Mouse (Mus musculus) ES-CJ7 (cell line): Measurements from ENCODE around the gene Mapkbp1.

Source experiments
- DNase-seq: peaks from one replicate; pipeline ENCODE4 v3.0.0; 2011; ENCODE audit warnings: low read depth, low spot score

Mapkbp1 gene

DNA sequence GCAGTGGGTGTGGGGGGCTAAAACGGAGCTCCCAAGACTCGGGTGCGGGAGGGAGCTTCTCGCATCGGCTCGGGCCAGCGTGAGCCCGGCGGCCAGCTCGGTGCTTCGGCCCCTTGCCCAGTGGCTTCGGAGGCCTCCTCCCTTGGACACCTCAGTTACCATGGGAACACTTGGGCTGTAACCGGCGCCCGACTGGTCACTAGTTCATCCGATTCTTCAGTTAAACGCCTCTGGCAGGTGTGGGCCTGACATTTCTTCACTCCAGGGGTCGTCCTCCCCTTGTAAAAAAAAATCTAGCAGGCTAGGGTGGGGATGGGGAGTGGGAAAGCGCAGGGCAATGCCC is at the start of gene Mapkbp1:
Gene Mapkbp1, plus strand, starts transcription at position 163 of the 343 bp plus-strand sequence.
- DNase-seq: no peak

DNA sequence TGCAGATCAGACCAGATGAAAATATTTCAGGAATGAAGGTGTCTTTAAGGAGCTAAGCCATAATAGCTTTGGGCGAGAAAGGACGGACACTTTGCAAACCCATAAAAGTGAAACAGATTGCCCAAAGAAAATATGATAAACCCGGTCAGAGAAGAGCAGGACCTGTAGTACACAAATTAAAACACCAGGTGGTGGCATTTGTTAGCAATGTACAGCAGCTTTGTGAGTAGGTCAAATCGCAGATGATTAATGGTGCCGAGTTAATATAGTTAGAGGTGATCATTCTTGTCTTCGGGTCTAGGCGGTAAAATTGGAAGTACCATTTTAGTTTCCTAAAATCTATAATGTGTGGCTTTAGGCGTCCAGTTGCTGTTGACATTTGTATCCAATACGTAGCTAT is 1.9 kb upstream of the Mapkbp1 start:
- DNase-seq: peak; percentile 47

DNA sequence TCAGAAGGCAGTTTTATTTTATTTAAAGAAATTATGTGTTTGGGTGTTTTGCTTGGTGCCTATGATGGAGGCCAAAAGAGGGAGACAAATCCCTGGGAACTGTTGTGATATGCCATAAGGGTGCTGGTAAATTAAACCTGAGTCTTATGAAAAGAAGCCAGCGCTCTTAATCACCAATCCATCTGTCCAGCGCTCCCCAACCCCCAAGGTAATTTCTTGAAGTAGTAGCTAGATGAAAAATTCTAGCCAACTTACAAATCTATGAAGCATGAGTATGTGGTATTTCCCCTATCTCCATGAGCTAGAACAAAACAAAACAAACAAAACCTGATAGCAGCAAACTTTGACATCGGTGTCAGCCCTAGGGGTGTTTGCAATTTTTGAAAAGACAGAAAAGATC is 1.2 kb upstream of the Mapkbp1 start:
- no peak for DNase-seq

DNA sequence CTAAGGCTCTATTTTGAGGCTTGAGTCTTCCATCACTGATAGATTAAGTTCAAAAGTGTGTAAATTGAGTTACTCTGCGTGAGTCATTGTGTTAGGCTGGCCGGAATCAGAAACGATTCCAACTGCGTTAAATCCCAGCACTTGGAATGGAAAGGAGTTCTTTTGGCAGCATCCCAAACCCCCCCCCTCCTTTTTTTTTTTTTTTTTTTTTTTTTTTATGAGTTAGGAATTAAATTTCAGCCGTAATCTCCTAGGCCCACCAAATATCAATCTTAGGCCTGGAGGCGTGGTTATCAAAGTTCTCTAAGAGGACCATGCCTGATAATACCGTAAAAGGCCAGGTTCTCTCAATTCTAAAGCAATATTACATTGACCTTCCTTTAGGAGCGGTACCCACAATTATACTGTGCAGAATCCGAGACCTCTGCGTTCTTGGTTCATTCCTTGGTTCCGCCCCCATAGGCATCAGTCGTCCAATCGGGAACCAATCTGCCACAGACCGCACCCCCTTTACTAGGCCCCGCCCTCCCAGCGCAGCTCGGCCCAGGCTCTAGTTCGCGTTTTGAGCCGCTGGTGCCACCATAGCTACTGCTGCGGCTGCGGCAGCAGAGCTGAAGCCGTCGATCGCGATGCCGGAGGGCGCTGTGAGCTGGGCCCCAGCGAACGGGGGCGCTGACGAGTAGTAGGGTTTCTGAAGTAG is 512 bp upstream of the Mapkbp1 start:
- peak; percentile 96 for DNase-seq

DNA sequence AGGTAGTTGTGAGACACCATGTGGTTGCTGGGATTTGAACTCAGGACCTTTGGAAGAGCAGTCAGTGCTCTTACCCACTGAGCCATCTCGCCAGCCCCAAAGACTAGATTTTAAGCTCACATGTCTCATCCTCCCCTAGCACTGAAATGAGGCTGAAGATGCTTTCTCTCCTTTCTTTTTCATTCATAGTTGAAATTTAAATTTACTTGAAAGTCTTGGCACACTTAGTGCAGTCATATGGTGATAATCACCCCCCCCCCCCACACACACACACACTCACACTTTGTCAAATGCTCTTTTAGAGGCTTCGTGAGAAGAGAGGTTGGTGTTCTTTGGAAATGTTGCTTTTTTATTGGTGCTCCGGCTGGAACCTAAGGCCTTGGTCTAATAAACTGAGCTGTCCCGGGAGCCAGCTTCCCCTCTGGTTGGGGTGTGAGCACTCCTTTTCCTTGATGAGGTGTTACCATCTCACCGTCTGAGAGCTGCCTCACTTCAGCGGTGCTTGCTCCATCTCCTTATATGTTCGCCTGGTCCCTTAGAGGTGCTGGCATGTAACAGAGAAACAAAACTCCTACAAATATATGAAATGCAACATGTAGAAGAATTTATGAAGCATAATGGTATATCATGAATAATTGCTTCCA is 8.0 kb downstream of the Mapkbp1 start:
- DNase-seq: no peak

DNA sequence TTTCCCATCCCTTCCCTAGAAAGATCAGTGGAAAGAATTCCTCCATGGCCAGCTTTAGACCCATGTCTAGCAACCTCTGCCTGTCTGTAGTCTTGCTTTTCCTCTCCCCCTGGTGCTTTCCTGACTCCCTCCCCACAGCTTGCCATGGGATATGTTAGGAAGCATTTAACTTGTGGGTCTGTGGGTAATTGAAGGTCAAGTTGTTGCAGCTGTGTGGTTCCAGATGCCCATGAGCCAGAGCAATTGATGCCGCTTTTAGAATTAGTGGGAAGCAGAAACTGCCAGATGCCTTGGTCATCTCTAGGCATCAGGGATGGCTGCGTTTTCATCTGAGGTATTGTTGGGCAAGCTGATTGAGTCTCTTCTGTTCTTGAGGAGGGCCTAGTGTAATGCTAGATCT is 9.1 kb downstream of the Mapkbp1 start:
- no peak for DNase-seq

DNA sequence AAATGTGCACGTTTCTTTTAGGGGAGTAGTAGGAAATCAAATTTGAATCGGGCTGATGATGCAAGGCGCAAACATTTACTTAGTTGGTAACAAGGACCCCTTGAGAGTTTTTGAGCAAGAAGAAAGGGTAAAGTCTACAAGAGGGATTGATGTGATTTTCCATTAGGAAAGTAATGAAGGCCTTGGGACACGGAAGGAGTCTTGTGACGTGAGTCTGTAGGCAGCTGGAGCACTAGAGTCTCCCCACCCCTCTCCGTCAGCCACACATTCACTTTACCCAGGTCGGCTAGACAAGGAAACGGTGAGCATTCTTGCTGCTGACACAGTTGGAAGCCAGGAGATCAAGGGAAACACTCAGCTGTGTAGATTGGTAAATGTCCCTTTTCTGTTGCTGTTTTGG is 13.4 kb downstream of the Mapkbp1 start:
- DNase-seq: peak; percentile 44

DNA sequence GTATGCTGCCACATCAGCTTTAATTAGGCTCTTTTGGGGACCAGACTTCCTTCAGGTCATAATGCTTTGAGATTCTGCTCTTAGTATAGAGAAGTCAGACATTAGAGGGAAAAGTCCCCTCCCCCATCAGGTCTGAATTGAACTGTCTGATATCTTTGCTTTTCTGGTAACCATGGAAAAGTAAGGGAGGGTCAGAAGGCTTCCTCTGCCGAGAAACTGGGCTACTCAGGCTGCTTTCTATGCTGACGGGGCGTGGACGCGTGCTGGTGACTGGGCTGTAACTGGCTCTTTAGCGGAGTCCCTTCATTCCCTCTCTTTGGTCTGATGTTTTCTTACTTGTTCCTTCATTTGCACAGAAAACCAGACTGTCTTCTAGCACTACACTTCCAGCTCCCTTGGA is 13.9 kb downstream of the Mapkbp1 start:
- peak; percentile 14 for DNase-seq

DNA sequence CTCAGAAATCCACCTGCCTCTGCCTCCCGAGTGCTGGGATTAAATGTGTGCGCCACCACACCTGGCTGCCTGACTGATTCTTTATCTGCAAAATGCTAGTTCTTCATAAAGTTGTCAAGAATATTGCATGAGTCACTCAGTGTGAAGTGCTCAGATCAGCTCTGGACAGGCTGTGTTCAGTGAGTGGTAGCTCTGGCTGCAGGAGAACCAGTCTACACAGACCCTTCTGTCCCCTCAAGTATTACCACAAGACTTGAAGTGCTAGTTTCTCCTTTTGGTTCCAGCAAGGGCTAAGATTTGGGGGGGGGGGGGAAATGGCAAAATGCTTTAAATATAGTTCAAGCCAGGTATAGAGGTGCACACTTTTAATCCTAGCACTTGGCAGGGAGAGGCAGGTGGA is 14.9 kb downstream of the Mapkbp1 start:
- DNase-seq: no peak

DNA sequence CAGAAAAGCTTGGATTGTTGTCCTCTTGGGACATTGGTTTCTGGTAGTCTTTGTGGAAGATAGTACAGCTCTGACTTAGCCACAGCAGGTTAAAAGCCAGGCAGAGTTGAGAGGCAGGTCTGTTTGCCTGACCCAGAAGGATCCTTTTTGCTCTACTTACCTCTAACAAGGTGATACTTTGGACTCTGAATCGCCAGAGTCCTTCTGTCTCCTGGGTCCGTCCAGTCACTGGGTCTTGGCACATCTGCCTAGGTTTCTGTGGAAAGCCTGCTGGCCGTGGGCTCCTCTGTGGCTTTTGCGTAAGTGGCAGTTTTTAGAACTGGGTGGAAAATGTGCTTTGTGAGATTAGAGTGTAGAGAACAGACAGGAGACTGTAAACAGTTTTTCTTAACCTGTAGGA is 16.5 kb downstream of the Mapkbp1 start:
- DNase-seq: no peak

DNA sequence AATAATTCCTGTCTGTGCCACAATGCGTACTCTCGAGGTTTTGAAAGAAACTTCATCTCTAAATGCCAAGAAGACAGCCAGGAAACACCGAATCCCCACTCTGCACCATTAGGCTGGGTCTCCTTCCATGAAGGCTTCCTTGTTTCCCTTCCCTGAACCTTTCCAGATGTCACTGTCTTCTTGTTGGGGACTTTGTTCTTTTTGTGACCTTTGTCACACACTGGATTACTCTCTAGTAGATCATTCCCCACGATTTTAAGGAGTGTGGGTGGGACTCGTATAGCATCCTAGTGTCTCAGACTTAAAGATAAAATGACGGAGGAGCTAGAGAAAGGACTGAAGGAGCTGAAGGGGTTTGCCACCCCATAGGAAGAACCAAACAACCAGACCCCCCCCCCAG is 18.4 kb downstream of the Mapkbp1 start:
- DNase-seq: no peak

DNA sequence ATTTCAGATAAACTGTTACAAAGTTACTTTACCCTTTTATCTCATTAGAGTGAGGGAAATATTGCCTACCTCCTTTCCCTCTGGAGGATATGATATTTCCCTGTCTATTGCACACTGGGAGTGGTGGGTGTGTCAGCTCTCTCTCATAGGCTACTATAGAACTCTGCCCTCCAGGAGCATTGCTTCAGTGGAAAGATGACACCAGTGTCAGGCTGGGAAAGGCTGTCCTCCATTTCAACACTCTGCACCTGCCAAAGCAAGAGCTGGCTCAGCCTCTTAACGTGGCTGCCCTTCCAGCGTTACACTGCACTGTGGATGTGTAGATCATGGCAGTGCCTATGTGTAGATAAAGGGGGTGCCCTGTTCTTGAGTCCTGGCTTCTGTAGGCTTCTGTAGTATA is 19.9 kb downstream of the Mapkbp1 start:
- DNase-seq: no peak

DNA sequence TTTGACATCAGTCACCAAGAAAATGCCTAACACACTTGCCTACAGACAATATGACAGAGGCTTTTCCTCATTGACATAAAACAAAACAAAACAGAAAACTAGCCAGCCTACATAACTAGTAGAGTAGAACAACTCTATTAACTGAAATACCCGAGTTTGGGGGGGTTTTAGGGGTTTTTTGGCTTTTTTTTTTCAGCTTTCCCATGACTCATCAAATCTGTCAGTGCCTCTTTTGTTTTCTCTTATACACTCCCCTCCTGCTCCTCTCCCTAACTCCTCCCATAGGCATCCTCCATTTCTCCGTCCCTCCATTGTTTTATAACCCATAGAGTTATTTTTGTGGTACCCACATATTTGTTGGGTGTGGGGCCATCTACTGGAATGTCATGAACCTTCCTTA is 21.0 kb downstream of the Mapkbp1 start:
- no peak for DNase-seq

DNA sequence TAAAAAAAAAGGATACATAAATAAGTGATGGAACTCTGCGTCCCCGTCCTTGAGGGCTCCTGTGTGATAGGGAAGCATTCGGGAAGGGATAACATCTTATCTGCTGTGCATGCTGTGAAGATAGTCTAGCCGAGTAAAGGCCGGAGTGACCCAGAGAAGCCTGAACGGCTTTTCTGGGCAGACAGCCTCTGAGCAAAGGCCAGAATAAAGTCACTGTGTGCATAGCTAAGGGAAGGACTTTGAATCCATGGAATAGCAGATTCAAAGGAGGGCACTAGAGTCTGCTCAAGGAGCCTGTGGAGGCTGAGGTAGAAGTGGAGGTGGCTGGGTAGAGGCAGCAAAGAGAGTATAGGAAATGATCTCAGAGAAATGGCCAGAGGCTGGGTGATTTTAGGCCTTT is 22.3 kb downstream of the Mapkbp1 start:
- DNase-seq: no peak

DNA sequence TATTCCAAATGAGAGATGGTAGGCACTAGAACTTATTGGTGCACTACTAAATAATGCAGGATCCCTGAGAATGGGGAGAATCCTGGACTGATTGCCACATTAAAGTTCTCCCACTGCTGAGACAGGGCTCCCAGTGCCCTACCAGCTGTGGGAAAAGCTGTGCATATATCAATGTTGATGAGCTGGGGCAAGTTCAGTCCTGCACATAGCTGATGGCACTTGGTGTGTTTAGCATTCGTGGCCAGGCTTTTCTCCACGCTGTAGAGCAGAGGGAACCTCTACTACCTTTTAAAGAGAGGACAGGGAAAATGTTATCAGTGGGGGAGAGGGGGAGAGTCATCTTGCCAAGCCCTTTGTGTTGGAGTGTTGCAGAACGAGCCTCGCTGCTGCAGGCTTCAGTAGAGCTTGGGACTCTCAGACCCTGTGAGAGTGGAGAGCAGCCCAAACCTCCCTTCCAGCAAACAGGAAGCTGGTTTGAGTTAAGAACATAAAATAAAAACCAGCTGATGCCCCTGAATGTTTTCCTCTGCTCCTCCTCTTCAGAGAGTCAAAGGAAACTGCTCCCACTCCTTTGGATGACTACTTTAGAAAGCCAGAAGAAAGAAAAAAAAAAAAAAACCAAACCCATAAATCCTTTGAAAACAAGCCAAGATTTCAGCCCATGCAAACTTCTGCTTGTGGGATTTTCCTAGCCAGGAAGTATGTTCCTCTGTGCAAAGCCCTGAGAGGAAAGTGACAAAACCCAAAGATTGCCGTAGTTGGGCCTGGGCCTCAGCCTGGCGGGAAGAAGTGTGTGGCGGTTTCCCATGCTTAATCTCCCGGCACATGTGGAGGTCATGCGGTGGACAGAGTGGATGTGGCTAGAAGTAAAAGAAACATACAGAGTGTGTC is 23.1 kb downstream of the Mapkbp1 start:
- no peak for DNase-seq

DNA sequence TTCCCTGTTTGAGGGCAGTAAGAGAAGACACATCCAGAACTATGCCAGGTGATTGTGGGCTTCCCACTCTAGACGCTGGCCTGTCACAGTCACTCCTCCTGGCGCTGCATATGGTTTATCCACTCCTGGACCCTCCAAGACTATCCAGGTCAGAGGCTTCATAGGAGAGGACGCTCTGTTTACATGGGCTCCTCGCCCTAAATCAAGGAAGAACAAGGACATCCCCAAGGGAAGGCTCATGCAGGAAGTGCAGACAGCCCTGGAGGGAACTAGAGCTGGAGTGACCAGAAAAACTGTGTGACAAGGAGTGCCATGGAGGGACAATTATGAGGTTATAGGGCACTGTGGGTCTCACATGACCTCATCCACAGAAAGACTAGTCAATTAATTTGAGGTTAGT is 24.9 kb downstream of the Mapkbp1 start:
- no peak for DNase-seq

DNA sequence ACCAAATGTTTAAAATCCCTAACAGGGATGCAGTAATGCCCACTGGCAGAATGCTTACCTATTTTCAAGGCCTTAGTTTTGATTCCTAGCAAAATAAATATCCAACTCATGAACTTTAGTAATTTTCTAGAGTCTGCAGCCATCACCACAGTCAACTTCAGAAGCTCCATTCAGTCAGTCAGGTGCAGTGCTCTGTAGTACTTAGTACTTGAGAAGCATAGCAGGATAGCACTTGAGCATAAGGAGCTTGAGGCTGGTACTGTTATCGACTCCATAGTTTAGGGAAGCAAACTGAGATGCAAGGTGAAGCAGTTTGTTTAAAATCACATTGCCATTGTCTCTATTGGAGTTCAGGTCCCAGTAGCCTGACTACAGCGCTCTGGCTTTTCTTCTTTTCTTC is 27.2 kb downstream of the Mapkbp1 start:
- DNase-seq: no peak

DNA sequence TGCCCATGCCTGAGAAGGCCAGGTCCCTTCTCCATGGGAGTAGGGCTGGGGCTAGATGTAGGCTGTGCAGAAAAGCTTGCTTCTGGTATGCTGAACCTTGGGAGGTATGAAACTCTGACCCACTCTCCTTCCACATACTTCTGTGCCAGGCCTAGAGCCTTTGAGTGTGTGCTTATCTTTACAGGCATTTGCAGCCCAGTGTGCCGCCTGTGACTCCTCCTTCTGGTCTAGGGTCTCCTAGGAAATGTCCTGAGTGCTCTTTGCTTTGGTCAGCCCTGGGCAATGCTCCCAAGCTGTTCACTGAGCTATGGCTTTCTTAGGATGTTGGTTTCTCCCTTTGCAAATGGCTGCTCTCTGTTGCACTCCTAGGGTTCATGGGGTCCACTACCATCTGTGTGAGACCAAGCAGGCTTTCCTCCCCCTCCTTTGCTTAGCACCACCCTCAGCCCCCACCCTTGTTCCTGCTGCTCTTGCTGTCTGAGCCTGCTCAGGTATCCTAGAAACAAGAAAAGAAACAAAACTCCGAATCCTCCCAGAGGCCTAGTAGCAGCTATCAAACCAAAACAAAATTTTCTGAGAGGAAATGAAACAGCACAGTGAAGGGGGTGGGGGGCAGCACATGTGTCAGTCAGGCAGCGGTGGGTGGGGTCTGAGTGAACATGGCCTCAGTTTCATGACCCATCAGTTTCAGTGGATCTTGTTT is 28.5 kb downstream of the Mapkbp1 start:
- no peak for DNase-seq

DNA sequence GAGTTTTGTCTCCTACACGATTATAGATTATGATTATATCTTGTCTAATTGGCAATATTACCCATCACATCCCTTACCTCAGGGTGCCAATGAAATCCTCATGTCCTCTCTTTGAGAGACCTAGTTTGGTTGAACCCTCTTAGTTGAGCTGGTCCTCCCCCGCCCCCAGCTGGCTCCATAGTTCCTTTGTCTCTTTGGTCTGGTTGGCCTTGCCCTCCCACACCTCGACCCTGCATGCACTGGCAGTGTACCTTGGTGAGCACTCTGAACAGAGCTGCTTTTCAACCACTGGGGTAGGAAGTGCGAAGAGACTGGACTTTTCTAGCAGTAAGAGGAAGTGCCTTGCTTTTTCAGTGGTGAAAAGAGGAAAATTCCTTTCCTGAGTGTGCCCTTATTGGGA is 29.5 kb downstream of the Mapkbp1 start:
- DNase-seq: no peak

DNA sequence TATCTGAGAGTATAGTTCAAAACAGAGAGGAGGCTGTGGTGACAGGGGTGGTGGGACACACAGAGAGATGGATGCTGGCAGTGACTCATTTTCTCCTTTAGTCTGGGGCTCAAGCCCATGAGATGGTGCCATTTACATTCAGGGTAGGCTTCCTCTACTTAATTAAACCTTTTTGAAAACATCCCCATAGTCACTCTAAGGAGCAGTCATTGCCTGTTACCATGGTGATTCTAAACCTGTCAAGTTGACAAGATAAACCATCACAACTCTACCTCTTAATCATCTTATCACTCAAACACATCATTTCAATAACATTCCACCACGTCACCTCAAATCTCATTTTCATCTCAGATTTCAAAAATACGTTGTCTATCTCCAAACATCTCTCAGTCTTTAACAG is 31.5 kb downstream of the Mapkbp1 start:
- no peak for DNase-seq

DNA sequence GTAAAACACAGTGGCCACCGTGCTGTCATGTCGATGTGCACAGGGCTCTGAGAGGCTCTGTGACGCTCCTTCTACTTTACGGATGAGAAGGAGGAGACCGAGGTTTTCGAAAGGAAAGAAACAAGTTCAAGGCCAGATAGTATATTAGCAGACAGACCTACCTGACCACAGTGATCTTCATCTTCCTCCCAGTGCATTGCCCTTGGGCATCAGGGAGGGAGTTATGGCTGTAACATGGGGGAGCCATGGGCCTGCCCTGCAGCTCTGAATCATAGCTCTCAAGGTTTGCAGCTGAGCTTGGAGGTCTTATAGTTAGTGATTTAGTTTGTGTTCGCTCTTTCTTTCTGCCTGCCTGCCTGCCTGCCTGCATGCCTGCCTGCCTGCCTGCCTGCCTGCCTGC is 34.2 kb downstream of the Mapkbp1 start:
- no peak for DNase-seq

DNA sequence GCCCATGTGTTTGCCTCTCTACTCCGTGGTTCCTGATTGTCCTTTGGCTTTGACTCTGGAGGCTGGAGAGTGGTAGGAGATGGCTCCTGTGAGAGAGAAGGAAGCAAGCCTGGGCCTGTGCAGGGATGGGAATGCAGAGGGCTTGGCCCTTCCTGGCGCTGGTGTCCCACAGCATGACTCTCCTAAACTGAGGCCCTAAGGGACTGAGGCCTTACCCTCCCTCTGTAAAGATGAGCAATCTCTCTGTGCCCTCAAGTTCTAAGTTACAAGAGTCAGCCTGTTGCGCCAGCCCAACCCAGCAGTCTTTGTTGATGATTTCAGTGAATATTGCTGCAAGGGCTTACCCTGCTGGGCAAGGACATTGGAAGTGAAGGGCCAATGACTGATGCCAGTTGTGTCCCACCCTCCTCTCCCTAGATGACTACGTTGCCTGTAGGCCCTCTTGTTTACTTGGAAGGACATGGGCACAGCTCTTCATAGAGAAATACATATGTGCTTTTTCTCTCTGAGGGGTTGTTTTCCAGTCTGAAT is 35.2 kb downstream of the Mapkbp1 start:
- DNase-seq: no peak
